Mouse (Mus musculus) ES-Bruce4 (cell line): ENCODE data around the gene Pkdcc. TPM values are rescaled to one million over a fixed set of nuclear protein-coding genes. Genes with fewer than 3 reads are reported as not detected.

Source experiments
- H3K27ac ChIP-seq: 2 replicates; pipeline ENCODE4 v1.5.1; 2012; ENCODE audit warnings: low read length, inconsistent platforms; ENCODE audit not compliant: insufficient read depth
- H3K27me3 ChIP-seq: 2 replicates; pipeline ENCODE4 v1.6.1; 2012; ENCODE audit warnings: mild to moderate bottlenecking, low read length, inconsistent platforms; ENCODE audit not compliant: control insufficient read depth, poor library complexity, insufficient read depth, severe bottlenecking
- H3K36me3 ChIP-seq: 2 replicates; pipeline ENCODE4 v1.6.1; 2012; ENCODE audit warnings: inconsistent platforms, mild to moderate bottlenecking, low read length, moderate library complexity; ENCODE audit not compliant: control insufficient read depth, poor library complexity, insufficient read depth, severe bottlenecking
- H3K4me1 ChIP-seq: one replicate; pipeline ENCODE4 v1.8.1; 2011; ENCODE audit warnings: low read length; ENCODE audit not compliant: control insufficient read depth, insufficient read depth
- H3K4me3 ChIP-seq: 2 replicates; pipeline ENCODE4 v1.5.1; 2011; ENCODE audit warnings: low read depth, mild to moderate bottlenecking, low read length
- H3K9ac ChIP-seq: 2 replicates; pipeline ENCODE4 v1.6.1; 2012; ENCODE audit warnings: low read depth, mild to moderate bottlenecking, inconsistent platforms; ENCODE audit not compliant: poor library complexity, severe bottlenecking
- H3K9me3 ChIP-seq: replicated peaks from 2 replicates; pipeline ENCODE4 v1.6.1; 2012; ENCODE audit warnings: mild to moderate bottlenecking, low read length, inconsistent platforms; ENCODE audit not compliant: control insufficient read depth, poor library complexity, insufficient read depth, severe bottlenecking
- CTCF ChIP-seq: IDR thresholded peaks from one replicate; pipeline ENCODE4 v1.8.1; 2011; ENCODE audit warnings: low read depth, low read length
- EP300 ChIP-seq: IDR thresholded peaks from 2 replicates; pipeline ENCODE4 v1.6.1; 2011; ENCODE audit warnings: low read depth, low read length; ENCODE audit not compliant: insufficient read depth
- POLR2A ChIP-seq: IDR thresholded peaks from one replicate; pipeline ENCODE4 v1.8.1; 2011; ENCODE audit warnings: low read length; ENCODE audit not compliant: insufficient read depth
- polyA plus RNA-seq: library from polyadenylated mRNA; stranded (reverse); fragments of >200 nt; gene quantifications from 2 replicates; pipeline ENCODE4 v1.2.4, GENCODE M21; 2011; ENCODE audit warnings: low read depth; ENCODE audit not compliant: missing spikeins, insufficient read depth, insufficient read length

Pkdcc gene
- polyA plus RNA-seq, 1 experiment, result 12.3 TPM

DNA sequence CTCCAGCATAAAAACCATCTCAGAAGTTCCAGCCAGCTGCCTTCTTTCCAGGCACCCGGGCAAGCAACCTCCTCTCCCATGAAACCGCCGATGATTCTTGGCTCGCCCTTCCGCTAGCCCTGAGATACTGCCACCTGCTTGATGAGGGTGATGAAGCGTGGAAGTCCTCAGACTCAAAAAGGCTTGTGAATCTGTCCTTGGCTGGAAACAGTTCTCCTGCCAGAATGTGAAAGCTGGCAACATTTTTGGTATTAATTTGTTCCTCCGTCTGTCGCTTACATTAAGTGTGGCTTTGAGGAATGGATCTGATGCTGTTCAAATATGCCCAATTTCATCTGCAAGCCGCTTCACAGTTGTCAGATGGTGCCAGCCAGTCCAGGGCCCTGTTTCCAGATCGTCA lies 20.1 kb downstream of the Pkdcc start:
- Histone ChIP-seq H3K27ac (no peak overlapping the region), H3K9me3 (0 out of 2 replicates have a peak, but pooled peaks cover 2% of the 10 kb centered on the region), H3K4me1 (no peaks in the 10 kb centered on the region), H3K9ac (no peak overlapping the region), H3K4me3 (no peak overlapping the region), H3K36me3 (no peaks in the 10 kb centered on the region), H3K27me3 (no peaks in the 10 kb centered on the region)
- TF ChIP-seq CTCF (no peak), EP300 (no peak), POLR2A (no peak)

GRCm38 (mm10) chr17:83236202-83236601 lies 21.1 kb downstream of the Pkdcc start:
- Histone ChIP-seq H3K4me1 (no peaks in the 10 kb centered on the region), H3K9ac (no peak overlapping the region), H3K27ac (no peak overlapping the region), H3K4me3 (no peak overlapping the region), H3K36me3 (no peaks in the 10 kb centered on the region), H3K9me3 (0 out of 2 replicates have a peak, but pooled peaks cover 3% of the 10 kb centered on the region), H3K27me3 (no peaks in the 10 kb centered on the region)
- TF ChIP-seq CTCF (no peak), POLR2A (no peak), EP300 (no peak)

GRCm38 (mm10) chr17:83238123-83239058 lies 23.3 kb downstream of the Pkdcc start:
- Histone ChIP-seq H3K27ac (no peak overlapping the region), H3K9me3 (0 out of 2 replicates have a peak, but pooled peaks cover 7% of the 10 kb centered on the region), H3K9ac (no peak overlapping the region), H3K36me3 (no peaks in the 10 kb centered on the region), H3K4me1 (no peaks in the 10 kb centered on the region), H3K4me3 (no peak overlapping the region), H3K27me3 (no peaks in the 10 kb centered on the region)
- TF ChIP-seq CTCF (no peak), POLR2A (no peak), EP300 (no peak)

DNA sequence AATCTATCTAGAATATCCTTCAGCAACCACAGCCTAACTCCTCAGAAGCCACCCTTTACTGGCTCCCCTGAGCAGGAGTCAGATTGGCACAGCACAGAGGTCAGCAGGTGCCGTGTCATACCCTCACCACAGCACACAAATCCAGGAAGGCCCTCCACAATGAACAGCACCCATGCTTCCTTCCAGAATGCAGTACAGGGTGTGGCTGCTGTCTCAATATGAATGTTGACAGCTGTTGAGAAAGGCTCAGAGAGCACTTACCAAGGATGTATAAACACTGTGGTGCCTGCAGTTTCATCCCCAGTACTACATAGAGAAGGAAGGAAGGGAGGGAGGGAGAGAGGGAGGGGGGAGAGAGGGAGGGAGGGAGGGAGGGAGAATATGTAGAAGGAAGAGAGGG lies 29.4 kb downstream of the Pkdcc start:
- peaks cover 2% of the 10 kb centered on the region for H3K4me1 ChIP-seq
- no peak overlapping the region for H3K4me3 ChIP-seq
- no peak overlapping the region for H3K9ac ChIP-seq
- H3K27me3 ChIP-seq, result no peaks in the 10 kb centered on the region
- H3K36me3 ChIP-seq, result no peaks in the 10 kb centered on the region
- no peak overlapping the region for H3K27ac ChIP-seq
- TF ChIP-seq EP300 (no peak), CTCF (no peak), POLR2A (no peak)
- 0 out of 2 replicates have a peak, but pooled peaks cover 7% of the 10 kb centered on the region for H3K9me3 ChIP-seq

DNA sequence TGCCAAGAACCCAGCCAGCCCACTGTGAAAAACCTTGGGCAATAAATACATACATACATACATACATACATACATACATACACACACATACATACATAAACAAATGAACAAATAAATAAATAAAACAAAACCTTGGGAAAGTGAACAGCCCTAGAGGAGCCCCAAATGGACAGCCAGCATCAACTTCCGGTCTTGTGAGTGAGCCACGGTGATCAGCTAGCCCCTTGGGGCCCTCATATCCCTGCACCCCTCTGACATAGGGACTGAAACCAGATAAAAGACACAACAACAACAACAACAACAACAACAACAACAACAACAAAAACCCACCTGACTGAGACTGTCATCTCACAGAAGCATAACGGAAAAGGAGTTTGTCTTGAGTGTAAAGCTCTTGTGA lies 30.4 kb downstream of the Pkdcc start:
- Histone ChIP-seq H3K4me1 (peaks cover 2% of the 10 kb centered on the region), H3K36me3 (no peaks in the 10 kb centered on the region), H3K4me3 (no peak overlapping the region), H3K27me3 (no peaks in the 10 kb centered on the region), H3K27ac (no peak overlapping the region), H3K9ac (no peak overlapping the region), H3K9me3 (0 out of 2 replicates have a peak, but pooled peaks cover 5% of the 10 kb centered on the region)
- TF ChIP-seq EP300, result no peak
- no peak for TF ChIP-seq POLR2A
- TF ChIP-seq CTCF, result no peak

DNA sequence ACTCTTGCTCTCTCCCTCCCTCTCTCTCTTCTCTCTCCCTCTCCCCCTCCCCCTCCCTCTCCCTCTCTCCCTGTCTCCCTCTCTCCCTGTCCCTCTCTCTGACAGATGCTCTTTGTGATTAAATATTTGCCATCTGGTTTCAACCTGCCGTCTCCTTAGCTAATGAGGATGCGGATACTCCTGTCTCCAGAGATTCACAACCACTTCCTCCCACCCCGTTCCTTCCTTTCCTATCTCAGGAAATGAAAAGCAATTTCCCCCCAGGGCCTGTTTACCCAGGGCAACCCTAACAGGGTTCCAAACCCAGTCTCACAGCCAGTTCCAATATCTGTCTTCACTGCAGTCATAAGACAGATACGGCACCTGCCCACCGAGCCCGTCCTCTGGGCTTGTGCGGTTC lies 31.0 kb downstream of the Pkdcc start:
- H3K27me3 ChIP-seq, result no peaks in the 10 kb centered on the region
- H3K27ac ChIP-seq, result no peak overlapping the region
- peaks cover 2% of the 10 kb centered on the region for H3K4me1 ChIP-seq
- H3K36me3 ChIP-seq, result no peaks in the 10 kb centered on the region
- H3K9ac ChIP-seq, result no peak overlapping the region
- 0 out of 2 replicates have a peak, but pooled peaks cover 5% of the 10 kb centered on the region for H3K9me3 ChIP-seq
- no peak overlapping the region for H3K4me3 ChIP-seq
- TF ChIP-seq POLR2A (no peak), CTCF (no peak), EP300 (no peak)
